Mouse (Mus musculus) intestine, postnatal 0 days (tissue): Measurements from ENCODE around the gene Sfxn5. TPM values are rescaled to one million over a fixed set of nuclear protein-coding genes. Genes with fewer than 3 reads are reported as not detected.

Experiments used
- ATAC-seq: fragments of 200-750 bp; cut with Nextera tagmentation; 2 replicates; pipeline ENCODE4 v1.8.0; 2017; ENCODE audit warnings: mild to moderate bottlenecking, moderate TSS enrichment, moderate library complexity
- H3K27ac ChIP-seq: fragments of 300-500 bp; sonication (generic); 2 replicates; pipeline ENCODE4 v1.5.1; 2014; ENCODE audit warnings: mild to moderate bottlenecking, low read depth, low read length, moderate library complexity
- H3K27me3 ChIP-seq: fragments of 300-500 bp; sonication (generic); replicated peaks from 2 replicates; pipeline ENCODE4 v1.6.1; 2014; ENCODE audit warnings: low read length, mixed read lengths; ENCODE audit not compliant: control insufficient read depth, insufficient read depth
- H3K36me3 ChIP-seq: fragments of 300-500 bp; sonication (generic); 2 replicates; pipeline ENCODE4 v1.6.1; 2014; ENCODE audit warnings: mild to moderate bottlenecking, moderate library complexity; ENCODE audit not compliant: control insufficient read depth, insufficient read depth
- H3K4me1 ChIP-seq: fragments of 300-500 bp; sonication (generic); replicated peaks from 2 replicates; pipeline ENCODE4 v1.6.1; 2014; ENCODE audit warnings: antibody characterized with exemption, low read length, mixed read lengths; ENCODE audit not compliant: control insufficient read depth, insufficient read depth
- H3K4me2 ChIP-seq: fragments of 300-500 bp; sonication (generic); replicated peaks from 2 replicates; pipeline ENCODE4 v1.6.1; 2014; ENCODE audit warnings: low read depth, mild to moderate bottlenecking, moderate library complexity
- H3K4me3 ChIP-seq: fragments of 300-500 bp; sonication (generic); 2 replicates; pipeline ENCODE4 v1.5.1; 2014; ENCODE audit warnings: low read depth, low read length
- H3K9ac ChIP-seq: fragments of 300-500 bp; sonication (generic); 2 replicates; pipeline ENCODE4 v1.6.1; 2014; ENCODE audit warnings: mild to moderate bottlenecking, low read depth, low read length
- H3K9me3 ChIP-seq: fragments of 300-500 bp; sonication (generic); 2 replicates; pipeline ENCODE4 v1.6.1; 2016; ENCODE audit warnings: mixed run types; ENCODE audit not compliant: control insufficient read depth
- CTCF ChIP-seq: sonication (generic); IDR thresholded peaks from 2 replicates; pipeline ENCODE4 v1.5.1; 2016; ENCODE audit warnings: low read depth, mild to moderate bottlenecking, control low read depth, antibody characterized with exemption, moderate library complexity
- WGBS: fragments of 180-500 bp; shearing (Covaris S2); extraction: QIAGEN DNeasy Blood & Tissue Kit; methylation state at CpG from one replicate; pipeline ENCODE4 v1.1.7; 2014; 5-methylcytosine and 5-hydroxymethylcytosine counted together
- polyA plus RNA-seq: library from polyadenylated mRNA; unstranded; fragments of >200 nt; fragmentation: Nextera tagmentation; extraction: Ambion mirVana; gene quantifications from 2 replicates; pipeline ENCODE4 v1.2.1, GENCODE M21; 2015

The Sfxn5 gene
- polyA plus RNA-seq, 1 experiment from 2014 or later, result 3.4 TPM

GRCm38 (mm10) chr6:85209226-85209967, 123.8 kb downstream of the Sfxn5 start:
- Histone ChIP-seq H3K4me2 (no peak overlapping the region), H3K27me3 (no peaks in the 10 kb centered on the region; the same call in 1 of the 2 replicates), H3K36me3 (no peaks in the 10 kb centered on the region), H3K4me1 (0 out of 2 replicates have a peak, but pooled peaks cover 4% of the 10 kb centered on the region), H3K9ac (no peak overlapping the region), H3K9me3 (no peaks in the 10 kb centered on the region), H3K4me3 (no peak overlapping the region), H3K27ac (no peak overlapping the region)
- WGBS, result 73% methylated on average over 9 of the region's 9 CpGs
- no peak for TF ChIP-seq CTCF
- ATAC-seq, result no peak

GRCm38 (mm10) chr6:85207345-85207744, 125.9 kb downstream of the Sfxn5 start:
- Histone ChIP-seq H3K4me3 (no peak overlapping the region), H3K4me1 (0 out of 2 replicates have a peak, but pooled peaks cover 4% of the 10 kb centered on the region), H3K36me3 (no peaks in the 10 kb centered on the region), H3K9ac (no peak overlapping the region), H3K9me3 (no peaks in the 10 kb centered on the region), H3K27me3 (no peaks in the 10 kb centered on the region; the same call in 1 of the 2 replicates), H3K4me2 (no peak overlapping the region), H3K27ac (no peak overlapping the region)
- no peak for TF ChIP-seq CTCF
- ATAC-seq, result no peak
- 52% methylated on average over 5 of the region's 5 CpGs for WGBS

GRCm38 (mm10) chr6:85206939-85207285, 126.3 kb downstream of the Sfxn5 start:
- Histone ChIP-seq H3K27ac (no peak overlapping the region), H3K4me3 (no peak overlapping the region), H3K4me2 (peak overlapping the region; percentile 18; the same call in 1 of the 2 replicates), H3K9ac (no peak overlapping the region), H3K36me3 (no peaks in the 10 kb centered on the region), H3K9me3 (no peaks in the 10 kb centered on the region), H3K4me1 (0 out of 2 replicates have a peak, but pooled peaks cover 4% of the 10 kb centered on the region), H3K27me3 (no peaks in the 10 kb centered on the region; the same call in 1 of the 2 replicates)
- no peak for TF ChIP-seq CTCF
- ATAC-seq, result 0 out of 2 replicates have a peak, but pooled peaks have one; percentile 29
- WGBS, result 31% methylated on average over 15 of the region's 15 CpGs

- 0 out of 2 replicates have a peak, but pooled peaks cover 4% of the 10 kb centered on the region for H3K4me1 ChIP-seq
- peak; percentile 66 for ATAC-seq
- no peaks in the 10 kb centered on the region for H3K9me3 ChIP-seq
- H3K27ac ChIP-seq, result no peak overlapping the region
- H3K4me2 ChIP-seq, result peak overlapping the region; percentile 18; the same call in 1 of the 2 replicates
- no peaks in the 10 kb centered on the region; the same call in 1 of the 2 replicates for H3K27me3 ChIP-seq
- H3K4me3 ChIP-seq, result no peak overlapping the region
- 0 out of 2 replicates have a peak, but pooled peaks have one; percentile 2 for TF ChIP-seq CTCF
- 49% methylated on average over 16 of the region's 16 CpGs for WGBS
- H3K36me3 ChIP-seq, result no peaks in the 10 kb centered on the region
- no peak overlapping the region for H3K9ac ChIP-seq
These were observed 126.9 kb downstream of the Sfxn5 start for GRCm38 (mm10) chr6:85206182-85206938.

GRCm38 (mm10) chr6:85197951-85198350, 135.3 kb downstream of the Sfxn5 start:
- Histone ChIP-seq H3K4me1 (no peaks in the 10 kb centered on the region), H3K4me2 (no peak overlapping the region), H3K4me3 (no peak overlapping the region), H3K27me3 (peaks cover 28% of the 10 kb centered on the region), H3K36me3 (no peaks in the 10 kb centered on the region), H3K9me3 (no peaks in the 10 kb centered on the region), H3K27ac (no peak overlapping the region), H3K9ac (no peak overlapping the region)
- TF ChIP-seq CTCF, result no peak
- no peak for ATAC-seq
- WGBS, result 46% methylated on average over 2 of the region's 2 CpGs
